Mouse (Mus musculus): ENCODE measurements around the gene Cptp.

- no peak for TF ChIP-seq CTCF (IDR thresholded peaks at IDR 0.05; ENCODE audit: low read depth)
- no peak for TF ChIP-seq EP300 (IDR thresholded peaks at IDR 0.05; ENCODE audit: low read depth)
Measured at GRCm38 (mm10) chr4:155908281-155908680, 39.0 kb upstream of the Cptp start.
